Mouse (Mus musculus): Measurements from ENCODE around the gene Fcf1.

Fcf1 gene

GRCm38 (mm10) chr12:84968831-84969655 lies 1.7 kb upstream of the Fcf1 start:
- DNase-seq = no peak

GRCm38 (mm10) chr12:84969656-84970427 lies 855 bp upstream of the Fcf1 start:
- no peak for DNase-seq

- DNase-seq = no peak
These were observed 8.7 kb downstream of the Fcf1 start for GRCm38 (mm10) chr12:84979264-84979862.

GRCm38 (mm10) chr12:84989456-84989855 lies 18.8 kb downstream of the Fcf1 start:
- DNase-seq = no peak

GRCm38 (mm10) chr12:84995112-84995761 lies 24.5 kb downstream of the Fcf1 start:
- DNase-seq = peak; percentile 36

- peak; percentile 99 for DNase-seq
These were observed 25.4 kb downstream of the Fcf1 start, which contains the start of gene Ylpm1 for GRCm38 (mm10) chr12:84996083-84996496. Gene Ylpm1 (plus strand): TSS chr12:84996321.

GRCm38 (mm10) chr12:84996501-84997398 lies 26.1 kb downstream of the Fcf1 start:
- DNase-seq = peak; percentile 64

GRCm38 (mm10) chr12:84999053-84999452 lies 28.4 kb downstream of the Fcf1 start:
- DNase-seq = no peak

GRCm38 (mm10) chr12:85006206-85006605 lies 35.5 kb downstream of the Fcf1 start:
- DNase-seq = no peak

- DNase-seq = no peak
These were observed 36.3 kb downstream of the Fcf1 start for GRCm38 (mm10) chr12:85007021-85007420.

GRCm38 (mm10) chr12:85009776-85010175 lies 39.1 kb downstream of the Fcf1 start:
- DNase-seq = no peak

GRCm38 (mm10) chr12:85010541-85010940 lies 39.8 kb downstream of the Fcf1 start:
- no peak for DNase-seq

- no peak for DNase-seq
These were observed 41.5 kb downstream of the Fcf1 start for GRCm38 (mm10) chr12:85012185-85012584.

GRCm38 (mm10) chr12:85022071-85022470 lies 51.4 kb downstream of the Fcf1 start:
- no peak for DNase-seq

GRCm38 (mm10) chr12:85032710-85033109 lies 62.0 kb downstream of the Fcf1 start:
- DNase-seq = peak; percentile 26
